Mouse (Mus musculus): Measurements from ENCODE around the gene Tceal3. TPM values are rescaled to one million over a fixed set of nuclear protein-coding genes. Genes with fewer than 3 reads are reported as not detected.
"Not testable (repeated sequence)": the region's sequence is repeated elsewhere in the genome, so short reads cannot be mapped to it uniquely, and the experiment has no call there.

Tceal3 gene
- polyA plus RNA-seq, 1 experiment from 2014 or later, result 3.7 TPM

DNA sequence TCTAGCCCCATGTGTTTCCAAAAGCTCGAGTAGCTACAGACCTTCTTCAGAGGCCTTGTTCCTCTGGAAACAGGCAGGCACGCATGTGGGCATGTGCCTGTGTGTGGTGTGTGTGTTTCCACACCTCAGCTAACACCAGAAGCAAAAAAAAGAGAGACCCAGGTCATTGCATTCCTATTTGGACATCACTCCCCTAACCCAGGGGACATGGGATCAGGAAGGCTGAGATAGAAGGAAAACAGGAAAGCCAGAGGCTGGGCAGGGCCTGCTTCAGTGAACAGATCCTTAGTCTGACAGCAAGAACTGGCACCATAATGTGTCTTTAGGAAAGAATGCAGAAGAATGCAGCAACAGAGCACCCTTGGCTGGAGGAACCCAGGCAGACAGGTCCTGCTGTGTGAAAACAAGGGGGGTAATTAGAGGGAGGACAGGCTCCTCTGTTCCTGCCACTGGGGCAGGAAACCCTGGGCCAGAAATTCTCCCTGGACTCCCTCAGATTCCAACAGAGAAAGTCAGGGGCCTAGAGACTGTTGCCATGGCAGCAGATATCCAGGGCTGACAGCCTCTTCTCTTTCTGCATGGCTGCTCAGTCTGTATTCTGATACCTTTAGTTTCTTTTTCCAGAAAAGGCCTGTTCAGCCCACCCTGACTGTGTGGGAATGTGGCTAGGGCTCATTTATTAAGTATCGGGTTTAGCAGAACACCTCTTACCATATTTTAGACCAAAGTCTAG, 124.3 kb downstream of the Tceal3 start:
- not testable (repeated sequence) for H3K36me3 ChIP-seq; H3K27me3 ChIP-seq (ENCODE audit: insufficient read depth, poor library complexity, severe bottlenecking); H3K9me3 ChIP-seq; H3K4me3 ChIP-seq; H3K4me1 ChIP-seq; H3K27ac ChIP-seq; DNase-seq (ENCODE audit: low spot score)
- WGBS, result 64% methylated on average over 3 of the region's 3 CpGs

Other genes with a start within 250 kb of the Tceal3 start
- gene Kir3dl1, start 72.8 kb upstream of the Tceal3 start, polyA plus RNA-seq (2016; fragmentation: Nextera tagmentation; extraction: Ambion mirVana), result not detected in 2 replicates
- not detected in 2 replicates for gene Kir3dl2, start 46.8 kb upstream of the Tceal3 start, polyA plus RNA-seq (2016; fragmentation: Nextera tagmentation; extraction: Ambion mirVana)
- 6.1 and 7.2 TPM in 2 replicates for gene Tceal1, start 117.1 kb downstream of the Tceal3 start, polyA plus RNA-seq (2016; fragmentation: Nextera tagmentation; extraction: Ambion mirVana)
- gene Morf4l2, start 152.8 kb downstream of the Tceal3 start, polyA plus RNA-seq (2016; fragmentation: Nextera tagmentation; extraction: Ambion mirVana), result 448 and 541 TPM in 2 replicates
- 0.15 and 0.21 TPM in 2 replicates for gene Glra4, start 189.3 kb downstream of the Tceal3 start, polyA plus RNA-seq (2016; fragmentation: Nextera tagmentation; extraction: Ambion mirVana)
- gene Plp1, start 231.8 kb downstream of the Tceal3 start, polyA plus RNA-seq (2016; fragmentation: Nextera tagmentation; extraction: Ambion mirVana), result 2.7 and 3.2 TPM in 2 replicates

Measured in heart, embryonic 10.5 days (tissue).